Mouse (Mus musculus): ENCODE data around the gene Eef1akmt3. TPM values are rescaled to one million over a fixed set of nuclear protein-coding genes. Genes with fewer than 3 reads are reported as not detected.
A peak's percentile ranks its signal among the peaks of the same experiment; 100 is the strongest.
"Not testable (repeated sequence)": the region's sequence is repeated elsewhere in the genome, so short reads cannot be mapped to it uniquely, and the experiment has no call there.

The Eef1akmt3 gene
- polyA plus RNA-seq, 1 experiment from 2014 or later: 0.89 TPM

- H3K36me3 ChIP-seq (ENCODE audit: control insufficient read depth, insufficient read depth, low read length); H3K9me3 ChIP-seq (ENCODE audit: control insufficient read depth, low read length); H3K27ac ChIP-seq (ENCODE audit: low read depth, low read length); H3K9ac ChIP-seq (ENCODE audit: low read depth, low read length); ATAC-seq (ENCODE audit: low FRiP score, low TSS enrichment); H3K4me3 ChIP-seq (ENCODE audit: low read length); H3K4me2 ChIP-seq (replicated peaks; ENCODE audit: low read depth, low read length): not testable (repeated sequence)
- Histone ChIP-seq H3K27me3 (ENCODE audit: control insufficient read depth, insufficient read depth, low read length) (peaks cover 21% of the 10 kb centered on the region), H3K4me1 (ENCODE audit: control insufficient read depth, insufficient read depth, low read length) (peaks cover 13% of the 10 kb centered on the region)
- WGBS: 74% methylated on average over 2 of the region's 2 CpGs
Measured at GRCm38 (mm10) chr10:127072969-127073368, 31.7 kb upstream of the Eef1akmt3 start.

- peaks cover 15% of the 10 kb centered on the region for H3K27me3 ChIP-seq (ENCODE audit: control insufficient read depth, insufficient read depth, low read length)
- H3K9me3 ChIP-seq (ENCODE audit: control insufficient read depth, low read length); H3K9ac ChIP-seq (ENCODE audit: low read depth, low read length); H3K4me2 ChIP-seq (replicated peaks; ENCODE audit: low read depth, low read length); H3K4me3 ChIP-seq (ENCODE audit: low read length); H3K27ac ChIP-seq (ENCODE audit: low read depth, low read length); ATAC-seq (ENCODE audit: low FRiP score, low TSS enrichment): not testable (repeated sequence)
- H3K36me3 ChIP-seq (ENCODE audit: control insufficient read depth, insufficient read depth, low read length): peaks cover 15% of the 10 kb centered on the region
- peaks cover 13% of the 10 kb centered on the region for H3K4me1 ChIP-seq (ENCODE audit: control insufficient read depth, insufficient read depth, low read length)
- WGBS: 92% methylated on average over 4 of the region's 4 CpGs
Measured at GRCm38 (mm10) chr10:127072270-127072669, 31.0 kb upstream of the Eef1akmt3 start.

GRCm38 (mm10) chr10:127071203-127071602, 29.9 kb upstream of the Eef1akmt3 start:
- no peak overlapping the region for H3K27ac ChIP-seq (ENCODE audit: low read depth, low read length)
- peaks cover 13% of the 10 kb centered on the region for H3K4me1 ChIP-seq (ENCODE audit: control insufficient read depth, insufficient read depth, low read length)
- peak overlapping the region; percentile 77; the same call in 1 of the 2 replicates for H3K9ac ChIP-seq (ENCODE audit: low read depth, low read length)
- peaks cover 4% of the 10 kb centered on the region for H3K27me3 ChIP-seq (ENCODE audit: control insufficient read depth, insufficient read depth, low read length)
- H3K4me2 ChIP-seq (replicated peaks; ENCODE audit: low read depth, low read length): peak overlapping the region; percentile 92
- peak overlapping the region; percentile 69 for H3K4me3 ChIP-seq (ENCODE audit: low read length)
- no peaks in the 10 kb centered on the region for H3K9me3 ChIP-seq (ENCODE audit: control insufficient read depth, low read length)
- H3K36me3 ChIP-seq (ENCODE audit: control insufficient read depth, insufficient read depth, low read length): peaks cover 26% of the 10 kb centered on the region
- no peak for ATAC-seq (ENCODE audit: low FRiP score, low TSS enrichment)
- 79% methylated on average over 9 of the region's 9 CpGs for WGBS

GRCm38 (mm10) chr10:127070190-127071121, 29.1 kb upstream of the Eef1akmt3 start, which contains the start of gene Tspan31:
Gene Tspan31, minus strand, starts transcription at chr10:127070264.
- Histone ChIP-seq H3K36me3 (ENCODE audit: control insufficient read depth, insufficient read depth, low read length) (peaks cover 33% of the 10 kb centered on the region), H3K9ac (ENCODE audit: low read depth, low read length) (peak within 1 kb of the TSS; percentile 77), H3K27me3 (ENCODE audit: control insufficient read depth, insufficient read depth, low read length) (no peaks in the 10 kb centered on the region; the same call in 1 of the 2 replicates), H3K9me3 (ENCODE audit: control insufficient read depth, low read length) (no peaks in the 10 kb centered on the region), H3K4me2 (replicated peaks; ENCODE audit: low read depth, low read length) (peak within 1 kb of the TSS; percentile 92), H3K27ac (ENCODE audit: low read depth, low read length) (peak within 1 kb of the TSS; percentile 90), H3K4me3 (ENCODE audit: low read length) (peak within 1 kb of the TSS; percentile 69), H3K4me1 (ENCODE audit: control insufficient read depth, insufficient read depth, low read length) (peaks cover 13% of the 10 kb centered on the region)
- WGBS: 2% methylated on average over 36 of the region's 36 CpGs
- ATAC-seq (ENCODE audit: low FRiP score, low TSS enrichment): peak; percentile 90

GRCm38 (mm10) chr10:127069281-127070189, 28.2 kb upstream of the Eef1akmt3 start:
- 5% methylated on average over 30 of the region's 30 CpGs for WGBS
- ATAC-seq (ENCODE audit: low FRiP score, low TSS enrichment): peak; percentile 61
- Histone ChIP-seq H3K27ac (ENCODE audit: low read depth, low read length) (peak overlapping the region; percentile 90), H3K36me3 (ENCODE audit: control insufficient read depth, insufficient read depth, low read length) (peaks cover 43% of the 10 kb centered on the region), H3K9ac (ENCODE audit: low read depth, low read length) (peak overlapping the region; percentile 77), H3K4me2 (replicated peaks; ENCODE audit: low read depth, low read length) (peak overlapping the region; percentile 92), H3K4me3 (ENCODE audit: low read length) (peak overlapping the region; percentile 69), H3K27me3 (ENCODE audit: control insufficient read depth, insufficient read depth, low read length) (no peaks in the 10 kb centered on the region), H3K4me1 (ENCODE audit: control insufficient read depth, insufficient read depth, low read length) (peaks cover 13% of the 10 kb centered on the region), H3K9me3 (ENCODE audit: control insufficient read depth, low read length) (no peaks in the 10 kb centered on the region)

- peaks cover 43% of the 10 kb centered on the region for H3K36me3 ChIP-seq (ENCODE audit: control insufficient read depth, insufficient read depth, low read length)
- no peak overlapping the region for H3K27ac ChIP-seq (ENCODE audit: low read depth, low read length)
- peak overlapping the region; percentile 92 for H3K4me2 ChIP-seq (replicated peaks; ENCODE audit: low read depth, low read length)
- H3K9me3 ChIP-seq (ENCODE audit: control insufficient read depth, low read length): no peaks in the 10 kb centered on the region
- H3K27me3 ChIP-seq (ENCODE audit: control insufficient read depth, insufficient read depth, low read length): no peaks in the 10 kb centered on the region
- no peak for ATAC-seq (ENCODE audit: low FRiP score, low TSS enrichment)
- H3K4me3 ChIP-seq (ENCODE audit: low read length): peak overlapping the region; percentile 69
- H3K4me1 ChIP-seq (ENCODE audit: control insufficient read depth, insufficient read depth, low read length): peaks cover 13% of the 10 kb centered on the region
- peak overlapping the region; percentile 77; the same call in 1 of the 2 replicates for H3K9ac ChIP-seq (ENCODE audit: low read depth, low read length)
- WGBS: 78% methylated on average over 9 of the region's 9 CpGs
Measured at GRCm38 (mm10) chr10:127068360-127069038, 27.2 kb upstream of the Eef1akmt3 start.

GRCm38 (mm10) chr10:127066519-127067018, 25.3 kb upstream of the Eef1akmt3 start:
- no peak for ATAC-seq (ENCODE audit: low FRiP score, low TSS enrichment)
- H3K4me1 ChIP-seq (ENCODE audit: control insufficient read depth, insufficient read depth, low read length): peaks cover 16% of the 10 kb centered on the region
- peaks cover 43% of the 10 kb centered on the region for H3K36me3 ChIP-seq (ENCODE audit: control insufficient read depth, insufficient read depth, low read length)
- H3K27ac ChIP-seq (ENCODE audit: low read depth, low read length): no peak overlapping the region
- WGBS: 91% methylated on average over 14 of the region's 14 CpGs
- H3K4me3 ChIP-seq (ENCODE audit: low read length): no peak overlapping the region
- no peaks in the 10 kb centered on the region for H3K27me3 ChIP-seq (ENCODE audit: control insufficient read depth, insufficient read depth, low read length)
- H3K9me3 ChIP-seq (ENCODE audit: control insufficient read depth, low read length): no peaks in the 10 kb centered on the region
- H3K9ac ChIP-seq (ENCODE audit: low read depth, low read length): no peak overlapping the region
- no peak overlapping the region for H3K4me2 ChIP-seq (replicated peaks; ENCODE audit: low read depth, low read length)

- WGBS: 86% methylated on average over 9 of the region's 9 CpGs
- H3K9me3 ChIP-seq (ENCODE audit: control insufficient read depth, low read length): no peaks in the 10 kb centered on the region
- no peak overlapping the region for H3K4me2 ChIP-seq (replicated peaks; ENCODE audit: low read depth, low read length)
- H3K4me3 ChIP-seq (ENCODE audit: low read length): no peak overlapping the region
- H3K27me3 ChIP-seq (ENCODE audit: control insufficient read depth, insufficient read depth, low read length): no peaks in the 10 kb centered on the region; the same call in 1 of the 2 replicates
- ATAC-seq (ENCODE audit: low FRiP score, low TSS enrichment): no peak
- peaks cover 12% of the 10 kb centered on the region for H3K4me1 ChIP-seq (ENCODE audit: control insufficient read depth, insufficient read depth, low read length)
- H3K27ac ChIP-seq (ENCODE audit: low read depth, low read length): no peak overlapping the region
- no peak overlapping the region for H3K9ac ChIP-seq (ENCODE audit: low read depth, low read length)
- H3K36me3 ChIP-seq (ENCODE audit: control insufficient read depth, insufficient read depth, low read length): peaks cover 43% of the 10 kb centered on the region
Measured at GRCm38 (mm10) chr10:127065981-127066380, 24.7 kb upstream of the Eef1akmt3 start.

Measured in kidney, embryonic 14.5 days (tissue).